Mouse (Mus musculus) brain, embryonic 14.5 days (tissue): ENCODE data around the gene Gm14569.

ENCODE experiments used
- CTCF ChIP-seq: fragments of 200-500 bp; IDR thresholded peaks from 2 replicates; pipeline ENCODE4 v1.5.1; 2012; ENCODE audit warnings: inconsistent platforms, mild to moderate bottlenecking, moderate library complexity, borderline replicate concordance; ENCODE audit not compliant: insufficient read depth, insufficient read length; ENCODE audit errors: extremely low read depth
- POLR2A ChIP-seq: fragments of 200-500 bp; IDR thresholded peaks from 2 replicates; pipeline ENCODE4 v1.6.1; 2012; ENCODE audit warnings: mild to moderate bottlenecking, inconsistent platforms, borderline replicate concordance; ENCODE audit not compliant: poor library complexity, insufficient read depth, insufficient read length, severe bottlenecking; ENCODE audit errors: extremely low read depth

- TF ChIP-seq POLR2A (no peak), CTCF (no peak)
Observed at GRCm38 (mm10) chrX:36392672-36393071, 99.0 kb downstream of the Gm14569 start.
